Mouse (Mus musculus) lung, embryonic 15.5 days (tissue): Measurements from ENCODE around the gene Espl1. TPM values are rescaled to one million over a fixed set of nuclear protein-coding genes. Genes with fewer than 3 reads are reported as not detected.

ENCODE experiments used
- ATAC-seq: fragments of 200-750 bp; cut with Nextera tagmentation; 2 replicates; pipeline ENCODE4 v1.8.0; 2017; ENCODE audit warnings: moderate number of reproducible peaks, borderline replicate concordance; ENCODE audit not compliant: low FRiP score, low TSS enrichment; ENCODE audit errors: extremely low read depth
- H3K27ac ChIP-seq: fragments of 300-500 bp; sonication (generic); 2 replicates; pipeline ENCODE4 v1.5.1; 2015; ENCODE audit warnings: moderate library complexity, mild to moderate bottlenecking, inconsistent platforms
- H3K27me3 ChIP-seq: fragments of 300-500 bp; sonication (generic); 2 replicates; pipeline ENCODE4 v1.6.1; 2015; ENCODE audit warnings: inconsistent platforms
- H3K36me3 ChIP-seq: fragments of 300-500 bp; sonication (generic); 2 replicates; pipeline ENCODE4 v1.6.1; 2015; ENCODE audit warnings: inconsistent platforms
- H3K4me1 ChIP-seq: fragments of 300-500 bp; sonication (generic); 2 replicates; pipeline ENCODE4 v1.6.1; 2015; ENCODE audit warnings: inconsistent platforms
- H3K4me2 ChIP-seq: fragments of 300-500 bp; sonication (generic); 2 replicates; pipeline ENCODE4 v1.6.1; 2015; ENCODE audit warnings: inconsistent platforms, mild to moderate bottlenecking, moderate library complexity
- H3K4me3 ChIP-seq: fragments of 300-500 bp; sonication (generic); 2 replicates; pipeline ENCODE4 v1.5.1; 2015; ENCODE audit warnings: mild to moderate bottlenecking, inconsistent platforms
- H3K9ac ChIP-seq: fragments of 300-500 bp; sonication (generic); 2 replicates; pipeline ENCODE4 v1.6.1; 2015; ENCODE audit warnings: inconsistent platforms
- H3K9me3 ChIP-seq: fragments of 300-500 bp; sonication (generic); 2 replicates; pipeline ENCODE4 v1.6.1; 2016; ENCODE audit warnings: inconsistent platforms
- WGBS: fragments of 180-500 bp; shearing (Covaris S2); methylation state at CpG from one replicate; pipeline ENCODE4 v1.1.7; 2015; 5-methylcytosine and 5-hydroxymethylcytosine counted together
- polyA plus RNA-seq: library from polyadenylated mRNA; unstranded; fragments of >200 nt; fragmentation: Nextera tagmentation; extraction: Ambion mirVana; gene quantifications from 2 replicates; pipeline ENCODE4 v1.2.1, GENCODE M21; 2015

Espl1 gene
- polyA plus RNA-seq, 1 experiment from 2014 or later: 32.2 TPM

DNA sequence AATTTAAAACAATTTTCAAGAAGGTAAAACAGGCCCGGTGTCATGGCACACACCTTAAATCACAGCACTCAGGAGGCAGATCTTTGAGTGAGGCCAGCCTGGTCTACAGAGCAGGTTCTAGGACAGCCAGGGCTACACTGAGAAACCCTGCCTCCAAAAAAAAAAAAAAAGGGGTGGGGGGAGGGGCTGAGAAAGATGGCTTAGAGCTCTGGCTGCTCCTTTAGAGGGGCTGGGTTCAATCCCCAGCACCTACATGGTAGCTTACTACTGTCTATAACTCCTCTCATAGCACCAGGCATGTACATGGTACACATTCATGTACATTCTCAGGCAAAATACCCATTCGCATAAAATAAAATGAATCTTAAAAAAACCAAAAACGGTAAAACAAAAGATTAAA is 48.4 kb downstream of the Espl1 start:
- 86% methylated on average over 3 of the region's 3 CpGs for WGBS
- H3K27me3 ChIP-seq: no peaks in the 10 kb centered on the region
- H3K36me3 ChIP-seq: peaks cover 52% of the 10 kb centered on the region
- H3K4me1 ChIP-seq: peaks cover 2% of the 10 kb centered on the region; the same call in 1 of the 2 replicates
- H3K27ac ChIP-seq: no peak overlapping the region
- H3K9ac ChIP-seq: no peak overlapping the region
- ATAC-seq: no peak
- H3K4me3 ChIP-seq: no peak overlapping the region
- no peaks in the 10 kb centered on the region for H3K9me3 ChIP-seq
- no peak overlapping the region for H3K4me2 ChIP-seq

GRCm38 (mm10) chr15:102346444-102346843 is 50.4 kb downstream of the Espl1 start:
- Histone ChIP-seq H3K27ac (no peak overlapping the region), H3K27me3 (no peaks in the 10 kb centered on the region), H3K9ac (no peak overlapping the region), H3K4me1 (peaks cover 12% of the 10 kb centered on the region), H3K9me3 (no peaks in the 10 kb centered on the region), H3K4me2 (no peak overlapping the region), H3K36me3 (peaks cover 40% of the 10 kb centered on the region), H3K4me3 (no peak overlapping the region)
- no peak for ATAC-seq
- 52% methylated on average over 4 of the region's 4 CpGs for WGBS

GRCm38 (mm10) chr15:102350138-102350941 is 54.3 kb downstream of the Espl1 start, which contains the start of gene Aaas:
Gene Aaas (minus strand): TSS chr15:102350771.
- Histone ChIP-seq H3K9ac (peak within 1 kb of the TSS; percentile 95), H3K27me3 (no peaks in the 10 kb centered on the region), H3K4me2 (peak within 1 kb of the TSS; percentile 84), H3K4me3 (peak within 1 kb of the TSS; percentile 96), H3K4me1 (peaks cover 20% of the 10 kb centered on the region), H3K36me3 (peaks cover 22% of the 10 kb centered on the region), H3K9me3 (no peaks in the 10 kb centered on the region), H3K27ac (peak within 1 kb of the TSS; percentile 84)
- WGBS: under 1% methylated on average over 56 of the region's 56 CpGs
- peak; percentile 80 for ATAC-seq

GRCm38 (mm10) chr15:102350942-102351291 is 54.9 kb downstream of the Espl1 start:
- Histone ChIP-seq H3K4me3 (peak overlapping the region; percentile 96), H3K9ac (peak overlapping the region; percentile 36), H3K27me3 (no peaks in the 10 kb centered on the region), H3K4me1 (peaks cover 25% of the 10 kb centered on the region), H3K4me2 (peak overlapping the region; percentile 84), H3K9me3 (no peaks in the 10 kb centered on the region), H3K27ac (peak overlapping the region; percentile 84), H3K36me3 (peaks cover 16% of the 10 kb centered on the region)
- WGBS: 7% methylated on average over 11 of the region's 11 CpGs
- peak; percentile 39; the same call in 1 of the 2 replicates for ATAC-seq

GRCm38 (mm10) chr15:102352177-102352576 is 56.1 kb downstream of the Espl1 start:
- H3K4me1 ChIP-seq: peaks cover 36% of the 10 kb centered on the region
- no peak overlapping the region for H3K27ac ChIP-seq
- no peak for ATAC-seq
- peaks cover 5% of the 10 kb centered on the region; the same call in 1 of the 2 replicates for H3K36me3 ChIP-seq
- no peak overlapping the region for H3K4me2 ChIP-seq
- H3K4me3 ChIP-seq: no peak overlapping the region
- no peaks in the 10 kb centered on the region for H3K9me3 ChIP-seq
- WGBS: 39% methylated on average over 2 of the region's 2 CpGs
- H3K27me3 ChIP-seq: peaks cover 7% of the 10 kb centered on the region; the same call in 1 of the 2 replicates
- H3K9ac ChIP-seq: no peak overlapping the region

DNA sequence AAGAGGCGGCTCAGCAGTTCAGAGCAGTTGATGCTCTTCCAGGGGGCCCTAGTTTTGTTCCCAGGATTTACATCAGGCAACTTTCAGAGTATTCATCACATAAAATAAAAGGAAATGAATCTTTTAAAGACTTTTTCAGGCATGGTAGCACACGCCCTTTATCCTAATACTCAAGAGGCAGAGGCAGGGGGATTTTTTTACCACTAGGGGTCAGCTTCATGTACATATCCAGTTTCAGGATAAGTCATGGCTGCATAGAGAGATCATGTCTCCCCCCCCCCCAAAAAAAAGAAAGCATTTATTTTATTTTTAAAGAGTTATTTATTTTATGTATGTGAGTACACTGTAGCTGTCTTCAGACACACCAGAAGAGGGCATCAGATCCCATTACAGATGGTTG is 57.9 kb downstream of the Espl1 start:
- no peak overlapping the region for H3K4me2 ChIP-seq
- H3K27ac ChIP-seq: no peak overlapping the region
- no peak overlapping the region for H3K4me3 ChIP-seq
- no peak overlapping the region for H3K9ac ChIP-seq
- no peak for ATAC-seq
- no peaks in the 10 kb centered on the region for H3K9me3 ChIP-seq
- 67% methylated on average over 2 of the region's 2 CpGs for WGBS
- H3K4me1 ChIP-seq: peaks cover 52% of the 10 kb centered on the region
- peaks cover 25% of the 10 kb centered on the region for H3K27me3 ChIP-seq
- no peaks in the 10 kb centered on the region for H3K36me3 ChIP-seq

- H3K9me3 ChIP-seq: no peaks in the 10 kb centered on the region
- H3K27ac ChIP-seq: peak overlapping the region; percentile 93
- peaks cover 26% of the 10 kb centered on the region for H3K27me3 ChIP-seq
- H3K4me1 ChIP-seq: peaks cover 44% of the 10 kb centered on the region
- peak overlapping the region; percentile 78 for H3K9ac ChIP-seq
- H3K4me3 ChIP-seq: peak overlapping the region; percentile 54
- no peaks in the 10 kb centered on the region for H3K36me3 ChIP-seq
- H3K4me2 ChIP-seq: peak overlapping the region; percentile 97
- peak; percentile 63 for ATAC-seq
- WGBS: under 1% methylated on average over 49 of the region's 49 CpGs
Measured at GRCm38 (mm10) chr15:102355134-102355870, 59.2 kb downstream of the Espl1 start.

GRCm38 (mm10) chr15:102355871-102356441 is 59.9 kb downstream of the Espl1 start:
- no peaks in the 10 kb centered on the region for H3K9me3 ChIP-seq
- peak; percentile 40 for ATAC-seq
- H3K27ac ChIP-seq: peak overlapping the region; percentile 93

DNA sequence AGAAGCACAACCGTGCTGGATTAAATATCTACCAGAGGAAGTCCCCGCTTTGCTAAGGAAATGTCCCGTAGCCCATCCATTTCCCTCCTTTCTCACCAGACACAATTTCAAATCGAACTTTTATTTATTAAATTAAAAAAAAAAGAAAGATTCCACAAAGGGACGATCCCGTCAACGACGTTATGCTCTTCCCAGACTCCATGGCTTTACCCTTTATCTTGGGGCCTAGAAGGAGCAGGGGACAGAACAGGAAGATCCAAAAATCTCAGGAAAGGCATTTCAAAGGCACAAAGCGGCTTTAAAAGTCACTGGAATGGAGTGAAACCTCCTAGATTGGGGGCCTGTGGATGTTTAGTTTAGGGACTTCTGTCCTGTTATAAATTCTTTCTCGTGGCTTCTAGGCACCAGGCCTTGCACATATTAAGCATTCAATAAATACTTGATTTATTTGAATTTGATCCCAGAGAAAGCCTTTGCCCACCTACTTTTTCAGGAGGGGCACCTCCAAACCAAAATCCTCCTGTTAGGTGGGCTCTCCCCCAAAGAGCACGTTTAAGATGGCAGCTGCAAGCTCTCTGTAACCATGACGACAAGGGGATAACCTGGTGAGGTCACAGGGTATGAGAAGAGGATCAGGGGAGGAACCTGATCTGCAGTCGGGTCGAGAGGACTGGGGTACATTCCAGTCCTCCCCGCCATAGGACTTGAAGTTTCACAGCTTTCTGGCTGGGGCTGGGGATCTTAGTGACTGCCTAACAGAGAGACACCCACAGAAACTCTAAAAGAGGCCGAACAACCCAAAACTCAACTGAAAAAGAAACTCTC is 60.6 kb downstream of the Espl1 start:
- WGBS: 45% methylated on average over 16 of the region's 16 CpGs
- peak overlapping the region; percentile 78; the same call in 1 of the 2 replicates for H3K9ac ChIP-seq
- peak overlapping the region; percentile 97 for H3K4me2 ChIP-seq
- no peak for ATAC-seq
- H3K27ac ChIP-seq: peak overlapping the region; percentile 93
- H3K4me1 ChIP-seq: peaks cover 41% of the 10 kb centered on the region
- no peaks in the 10 kb centered on the region for H3K9me3 ChIP-seq
- peak overlapping the region; percentile 54; the same call in 1 of the 2 replicates for H3K4me3 ChIP-seq
- no peaks in the 10 kb centered on the region for H3K36me3 ChIP-seq
- H3K27me3 ChIP-seq: peaks cover 26% of the 10 kb centered on the region

More at GRCm38 (mm10) chr15:102355871-102356441, 59.9 kb downstream of the Espl1 start:
- Histone ChIP-seq H3K36me3 (no peaks in the 10 kb centered on the region), H3K27me3 (peaks cover 26% of the 10 kb centered on the region), H3K4me2 (peak overlapping the region; percentile 97), H3K4me1 (peaks cover 44% of the 10 kb centered on the region), H3K4me3 (peak overlapping the region; percentile 54), H3K9ac (peak overlapping the region; percentile 78)
- 1% methylated on average over 38 of the region's 38 CpGs for WGBS

DNA sequence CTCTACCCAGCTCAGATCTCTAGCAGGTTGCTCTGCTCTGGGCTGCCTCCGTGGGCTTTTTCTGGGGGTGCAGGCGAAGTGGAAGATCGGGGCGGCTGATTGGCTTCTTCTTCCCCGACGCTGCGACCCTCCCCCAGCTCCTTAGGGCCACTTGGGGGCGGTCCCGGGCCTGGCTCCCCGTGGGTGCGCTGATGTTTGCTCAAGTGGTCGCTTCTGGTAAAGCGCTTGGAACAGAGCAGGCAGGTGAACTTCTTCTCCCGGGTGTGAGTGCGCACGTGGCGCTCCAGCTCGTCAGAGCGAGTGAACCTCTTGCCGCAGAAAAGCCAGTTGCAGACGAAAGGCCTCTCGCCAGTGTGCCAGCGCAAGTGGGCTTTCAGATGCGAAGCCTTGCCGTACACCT is 62.1 kb downstream of the Espl1 start:
- peaks cover 49% of the 10 kb centered on the region for H3K4me1 ChIP-seq
- peak overlapping the region; percentile 13; the same call in 1 of the 2 replicates for H3K4me3 ChIP-seq
- no peaks in the 10 kb centered on the region for H3K9me3 ChIP-seq
- ATAC-seq: no peak
- WGBS: 3% methylated on average over 25 of the region's 25 CpGs
- H3K4me2 ChIP-seq: peak overlapping the region; percentile 50
- no peak overlapping the region for H3K27ac ChIP-seq
- no peaks in the 10 kb centered on the region for H3K36me3 ChIP-seq
- peaks cover 26% of the 10 kb centered on the region for H3K27me3 ChIP-seq
- peak overlapping the region; percentile 31 for H3K9ac ChIP-seq

GRCm38 (mm10) chr15:102358834-102359233 is 62.8 kb downstream of the Espl1 start:
- H3K36me3 ChIP-seq: no peaks in the 10 kb centered on the region
- H3K4me1 ChIP-seq: peaks cover 49% of the 10 kb centered on the region
- peaks cover 26% of the 10 kb centered on the region for H3K27me3 ChIP-seq
- no peak overlapping the region for H3K27ac ChIP-seq
- H3K4me2 ChIP-seq: peak overlapping the region; percentile 50; the same call in 1 of the 2 replicates
- H3K9ac ChIP-seq: 0 out of 2 replicates have a peak overlapping the region, but pooled peaks have one; percentile 31
- WGBS: 30% methylated on average over 5 of the region's 5 CpGs
- H3K4me3 ChIP-seq: no peak overlapping the region
- no peak for ATAC-seq
- no peaks in the 10 kb centered on the region for H3K9me3 ChIP-seq
